Mouse (Mus musculus) thymus, adult 18-20 months (tissue): ENCODE data around the gene Fgf4.

Experiments used
- DNase-seq, 2 experiments: peaks; one replicate each; pipeline ENCODE4 v3.0.0; 2022; ENCODE audit warnings: mixed read lengths in 2 of 2

Gene Fgf4

DNA sequence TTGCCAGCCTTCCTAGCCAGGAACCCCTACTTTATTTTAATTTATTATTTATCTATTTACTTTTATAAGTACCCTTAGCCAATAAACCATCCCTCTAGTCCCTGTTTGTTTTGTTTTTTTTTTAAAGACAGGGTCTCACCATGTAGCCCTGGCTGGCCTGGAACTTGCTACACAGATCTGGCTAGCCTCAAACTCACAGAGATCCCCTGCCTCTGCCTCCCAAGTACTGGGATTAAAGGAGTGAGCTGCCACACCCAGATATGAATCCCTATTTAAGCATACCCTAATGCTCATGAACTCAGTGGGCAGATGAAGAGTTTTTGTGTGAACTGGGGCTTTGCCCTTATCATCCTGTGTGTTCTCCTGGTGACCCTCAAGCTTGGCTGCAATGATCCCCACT is at the start of gene Fgf4:
Gene Fgf4 (plus strand): TSS at position 301 of the 400 bp plus-strand sequence.
- no peak for DNase-seq

DNA sequence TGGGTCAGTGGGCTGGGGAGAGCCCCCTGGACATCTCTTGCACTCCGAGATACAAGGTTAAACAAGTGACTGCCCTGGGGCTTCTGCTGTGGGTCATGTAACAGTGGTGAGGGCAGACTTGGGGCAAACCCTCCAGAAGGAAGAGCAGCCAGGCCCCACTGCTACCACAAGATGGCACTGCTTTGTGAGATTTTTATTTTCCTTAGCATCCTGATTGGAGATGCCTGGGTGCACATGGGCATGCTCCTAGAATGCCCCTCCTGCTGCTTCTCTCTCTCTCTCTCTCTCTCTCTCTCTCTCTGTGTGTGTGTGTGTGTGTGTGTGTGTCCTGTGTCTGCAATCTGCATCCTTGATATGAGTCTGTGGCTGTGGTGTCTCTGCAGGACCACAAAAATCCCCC is 48.7 kb upstream of the Fgf4 start:
- no peak for DNase-seq

DNA sequence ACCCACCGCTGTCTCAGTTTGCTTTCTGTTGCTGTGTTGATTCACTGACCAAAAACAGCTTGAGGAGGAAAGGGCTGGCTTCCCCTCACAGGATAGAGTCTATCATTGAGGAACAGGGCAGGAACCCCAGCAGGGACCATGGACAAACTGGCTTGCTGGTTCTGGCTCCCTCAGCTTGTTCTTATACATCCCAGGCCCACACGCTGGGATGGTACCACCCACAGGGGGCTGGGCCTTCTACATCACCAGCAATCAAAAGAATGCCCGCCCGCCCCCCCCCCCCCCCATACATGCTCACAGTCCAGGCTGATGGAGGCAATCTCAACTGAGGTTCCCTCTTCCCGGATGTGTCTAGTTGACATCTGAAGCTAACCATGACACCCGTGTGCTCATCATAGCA is 40.1 kb upstream of the Fgf4 start:
- DNase-seq: no peak

DNA sequence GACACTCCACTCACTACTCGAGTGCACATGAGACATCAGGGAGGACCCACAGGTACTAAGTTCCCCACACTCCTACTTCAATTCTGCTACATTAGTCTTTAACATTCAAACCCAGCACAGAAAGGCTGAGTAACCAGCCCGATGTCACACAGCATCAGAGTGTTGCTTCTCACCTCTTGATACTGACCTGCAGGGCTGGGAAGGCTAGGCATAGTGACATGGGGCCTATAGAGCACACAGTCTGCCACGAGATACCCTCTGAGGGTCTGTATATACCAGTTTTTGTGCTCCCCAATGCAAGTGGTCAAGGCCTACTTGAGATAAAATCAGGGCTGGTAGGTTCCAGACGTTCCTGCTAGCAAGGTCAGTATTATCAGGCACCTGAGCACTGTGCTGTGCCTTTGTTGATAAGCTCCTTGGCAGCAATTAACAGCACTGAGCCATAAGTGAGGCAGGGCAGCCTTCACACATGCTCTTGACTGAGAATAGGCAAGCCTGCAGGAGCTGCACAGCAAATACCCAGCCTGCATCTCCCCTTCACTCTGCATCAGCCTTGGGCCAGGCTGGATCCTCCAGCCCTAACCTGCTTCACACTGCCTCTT is 39.1 kb upstream of the Fgf4 start:
- no peak for DNase-seq

DNA sequence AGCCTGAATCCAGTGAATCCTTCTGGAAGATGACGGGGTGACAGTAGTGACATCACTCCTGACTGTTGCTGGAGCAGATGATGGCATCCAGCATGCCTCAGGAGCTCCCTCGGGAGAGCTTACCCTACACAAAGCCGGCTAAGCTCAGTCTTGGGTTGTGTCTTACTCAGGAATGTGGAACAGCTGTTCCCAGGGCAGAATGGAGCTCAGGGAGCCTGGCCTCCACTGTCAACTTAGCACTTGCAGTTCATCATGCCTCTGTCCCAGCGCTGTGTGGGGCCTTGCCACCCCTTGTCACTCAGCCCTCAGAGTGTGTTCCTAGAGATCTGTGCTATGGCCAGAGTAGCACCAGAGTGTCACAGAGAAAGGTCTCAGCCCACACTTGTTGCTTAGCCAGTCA is 35.6 kb upstream of the Fgf4 start:
- no peak for DNase-seq

DNA sequence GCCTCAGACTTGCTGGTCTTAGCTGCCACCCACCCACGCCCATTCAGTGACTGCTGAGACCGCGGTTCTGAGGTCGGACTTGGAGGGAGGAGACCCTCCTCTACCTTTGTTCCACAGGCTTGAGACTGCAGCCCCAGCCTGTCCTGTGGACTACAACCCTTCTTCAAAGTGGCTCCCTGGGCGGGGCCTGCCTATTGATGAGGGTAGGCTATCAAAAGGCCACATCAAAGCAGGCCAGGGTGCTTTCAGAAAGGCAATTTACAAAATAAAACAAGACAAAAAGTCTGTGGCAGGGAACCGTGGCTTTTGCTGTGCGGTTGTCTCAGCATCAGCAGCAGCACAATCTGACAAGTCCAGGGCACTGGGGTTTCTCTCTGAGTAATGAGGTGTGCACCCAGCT is 25.3 kb upstream of the Fgf4 start:
- DNase-seq: no peak

DNA sequence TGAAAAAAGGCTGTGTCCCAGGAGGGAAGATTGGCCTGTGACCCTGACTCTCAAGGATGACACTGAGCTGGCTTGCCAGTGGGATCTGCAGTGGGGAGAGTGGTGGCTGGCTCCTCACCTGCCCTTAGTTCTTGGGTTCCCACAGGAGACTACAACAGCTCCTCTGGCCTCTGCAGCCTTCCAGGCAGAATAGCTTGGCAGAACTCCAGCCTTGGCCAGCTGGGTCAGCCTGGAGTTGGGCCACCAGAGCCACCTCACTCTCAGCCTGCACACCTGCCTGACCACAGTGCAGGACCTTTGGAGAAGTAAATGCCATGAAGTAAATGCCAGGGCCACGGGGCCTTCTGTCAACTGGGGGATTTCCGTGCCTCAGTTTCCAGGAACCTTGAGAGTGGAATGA is 23.2 kb upstream of the Fgf4 start:
- no peak for DNase-seq

DNA sequence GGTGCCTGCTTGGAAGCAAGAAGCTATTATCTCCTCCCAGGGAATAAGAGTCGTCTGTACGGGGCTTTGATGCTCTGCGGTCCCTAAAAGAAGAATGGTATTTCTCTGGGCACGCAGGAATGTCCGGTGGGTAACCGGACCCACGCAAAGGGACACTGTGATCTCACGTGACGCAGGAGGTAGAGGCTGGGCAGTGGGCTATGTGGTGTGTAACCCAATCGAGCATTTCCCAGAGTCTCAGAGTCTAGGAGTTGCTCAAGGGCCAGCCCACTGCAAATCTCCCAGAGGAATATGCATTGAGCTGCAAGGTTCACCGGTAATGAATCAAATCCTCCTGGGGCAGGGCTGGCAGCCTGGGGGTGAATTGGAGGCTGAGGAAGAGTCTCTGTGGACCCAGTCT is 18.8 kb upstream of the Fgf4 start:
- no peak for DNase-seq

DNA sequence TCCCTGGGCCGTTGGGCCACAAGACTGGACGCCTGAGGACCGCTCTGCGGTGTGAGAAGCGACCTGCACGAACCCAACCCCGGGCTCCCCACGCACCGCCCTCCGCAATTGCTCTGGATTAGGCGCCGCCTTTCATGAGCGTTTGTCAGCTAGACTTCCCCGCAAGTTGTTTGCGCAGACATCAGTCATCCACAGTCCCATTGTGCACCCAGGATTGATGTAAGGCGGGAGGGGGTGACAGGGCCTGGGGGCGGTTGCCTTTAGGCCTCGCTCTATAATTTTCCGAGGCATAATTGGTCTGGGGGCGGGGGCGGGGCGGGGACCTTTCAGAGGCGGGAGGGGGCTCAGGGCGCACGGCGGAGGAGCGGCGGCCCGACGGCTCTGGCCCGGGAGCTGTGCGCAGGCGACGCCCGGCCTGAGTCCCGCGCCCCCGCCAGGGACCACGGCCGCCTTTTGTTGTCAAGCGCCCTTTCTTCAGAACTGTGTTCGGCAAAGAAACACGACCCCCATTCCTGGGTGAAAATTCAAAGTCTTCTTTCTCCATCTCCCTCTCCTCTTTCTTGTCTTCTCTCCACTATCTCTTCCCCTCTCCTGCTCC is 9.2 kb upstream of the Fgf4 start, which contains the start of gene Fgf3:
Gene Fgf3 (plus strand): TSS at position 193 of the 598 bp plus-strand sequence.
- no peak for DNase-seq

DNA sequence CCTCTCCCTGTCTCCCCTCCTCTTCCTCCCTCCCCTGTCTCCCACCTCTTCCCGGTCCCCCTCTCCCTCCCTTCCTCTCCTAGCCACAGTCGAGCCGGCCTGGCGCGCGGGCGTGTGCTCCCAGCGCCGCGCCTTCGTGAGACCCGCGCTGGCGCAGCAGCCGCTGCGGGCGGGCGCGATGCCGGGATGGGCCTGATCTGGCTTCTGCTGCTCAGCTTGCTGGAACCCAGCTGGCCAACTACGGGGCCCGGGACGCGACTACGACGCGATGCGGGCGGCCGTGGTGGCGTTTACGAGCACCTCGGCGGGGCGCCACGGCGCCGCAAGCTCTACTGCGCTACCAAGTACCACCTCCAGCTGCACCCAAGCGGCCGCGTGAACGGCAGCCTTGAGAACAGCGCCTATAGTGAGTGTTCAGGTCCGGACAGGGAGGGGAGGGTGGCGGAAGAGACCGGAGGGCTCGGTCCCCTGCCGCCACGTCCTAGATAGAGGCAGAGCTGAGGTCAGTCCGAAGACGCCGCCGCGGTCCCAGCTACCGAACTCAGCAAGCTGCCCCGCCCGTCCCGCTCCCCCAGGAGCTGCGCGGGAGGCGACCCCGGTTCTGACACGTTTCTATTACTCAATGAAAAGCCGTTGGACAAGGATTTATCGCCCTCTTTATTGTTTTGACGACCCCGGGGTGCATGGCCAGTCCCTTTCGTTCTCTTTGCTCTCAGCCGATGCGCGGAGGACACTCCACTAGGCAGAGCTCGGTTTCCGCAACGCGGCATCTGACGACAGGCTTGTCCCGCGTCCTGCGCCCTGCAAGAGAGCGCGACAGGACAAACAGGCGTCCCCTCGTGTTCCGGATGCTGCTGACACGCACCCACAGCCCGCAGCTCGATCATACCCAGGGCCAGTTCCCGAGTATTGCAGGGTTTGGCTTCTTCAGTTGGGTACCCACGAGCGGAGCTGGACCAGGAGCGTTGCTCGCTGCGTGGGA is 8.4 kb upstream of the Fgf4 start:
- no peak for DNase-seq

DNA sequence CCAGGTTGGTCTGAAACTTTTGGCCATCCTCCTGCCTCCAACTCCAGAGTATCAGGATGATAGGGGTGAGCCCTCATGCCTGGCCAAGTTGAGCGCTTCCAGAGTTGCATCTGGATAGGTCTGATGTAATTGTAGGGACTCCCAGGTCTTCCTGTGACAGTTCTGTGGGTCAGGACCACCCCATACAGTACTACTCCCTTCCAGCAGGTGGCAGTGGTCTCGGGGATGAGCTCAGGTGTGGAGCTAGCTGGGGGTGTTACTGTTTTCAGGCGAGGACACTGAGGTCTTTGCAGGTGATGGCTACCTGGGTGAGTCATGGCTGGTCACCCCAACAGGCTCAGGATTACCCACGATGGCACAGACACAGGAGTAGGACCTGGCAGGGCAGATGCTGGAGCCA is 1.0 kb upstream of the Fgf4 start:
- DNase-seq: no peak

DNA sequence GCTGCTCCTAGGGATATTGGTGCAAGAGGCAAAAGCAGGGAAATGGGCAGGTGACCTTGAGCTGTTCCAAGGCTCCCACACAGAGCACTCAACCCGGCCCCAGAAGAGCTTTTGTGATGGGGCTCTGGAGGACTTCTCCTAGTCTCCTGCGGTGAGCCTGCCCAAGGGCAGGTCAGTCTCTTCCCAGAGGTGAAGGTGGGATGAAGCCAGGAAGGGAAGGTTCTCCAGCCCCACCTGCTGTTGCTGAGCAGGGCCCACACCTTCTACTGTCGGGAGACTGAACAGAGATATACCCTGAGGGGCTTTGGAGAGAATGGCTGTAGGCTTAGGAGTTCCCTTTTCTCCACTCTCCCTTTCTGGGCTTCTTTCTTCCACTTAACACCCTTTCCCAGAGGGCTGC is 4.2 kb downstream of the Fgf4 start:
- no peak for DNase-seq

DNA sequence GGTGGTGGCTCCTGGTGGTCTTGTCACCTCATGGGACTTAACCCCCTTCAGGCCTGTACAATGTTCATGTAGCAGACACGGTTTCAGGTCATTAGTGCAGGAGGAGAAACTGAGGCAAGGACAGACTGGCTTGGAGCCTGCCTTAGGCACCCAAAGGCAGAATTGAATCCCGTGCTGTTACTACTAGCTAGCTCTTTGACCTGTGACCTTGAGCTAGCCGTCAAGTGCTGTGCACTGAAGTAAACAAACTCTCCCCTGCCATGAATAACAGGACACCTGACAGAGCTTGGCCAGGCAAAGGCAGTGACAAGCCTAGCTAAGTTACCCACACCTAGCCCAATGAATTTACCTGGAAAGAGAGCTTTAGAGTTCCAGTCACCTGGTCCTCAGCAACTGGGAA is 7.8 kb downstream of the Fgf4 start:
- DNase-seq: no peak

DNA sequence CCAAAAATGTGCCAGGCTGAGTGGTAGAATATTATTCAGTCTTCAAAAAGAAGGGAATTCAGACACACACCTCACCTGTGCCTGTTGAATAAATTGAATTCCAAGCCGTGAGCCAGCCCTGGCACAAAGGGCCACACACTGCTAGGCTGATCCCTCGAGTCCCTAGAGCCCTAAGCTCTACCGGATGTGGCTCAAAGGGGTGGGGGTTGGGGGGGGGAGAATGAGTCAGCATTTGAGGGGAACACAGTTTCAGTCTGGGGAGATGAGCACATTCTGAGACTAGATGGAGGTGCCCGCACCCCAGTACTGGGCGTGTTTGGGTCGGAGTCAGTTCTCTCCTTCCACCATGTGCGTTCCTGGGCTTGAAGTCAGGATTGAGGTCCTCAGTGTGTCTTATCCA is 10.0 kb downstream of the Fgf4 start:
- no peak for DNase-seq

DNA sequence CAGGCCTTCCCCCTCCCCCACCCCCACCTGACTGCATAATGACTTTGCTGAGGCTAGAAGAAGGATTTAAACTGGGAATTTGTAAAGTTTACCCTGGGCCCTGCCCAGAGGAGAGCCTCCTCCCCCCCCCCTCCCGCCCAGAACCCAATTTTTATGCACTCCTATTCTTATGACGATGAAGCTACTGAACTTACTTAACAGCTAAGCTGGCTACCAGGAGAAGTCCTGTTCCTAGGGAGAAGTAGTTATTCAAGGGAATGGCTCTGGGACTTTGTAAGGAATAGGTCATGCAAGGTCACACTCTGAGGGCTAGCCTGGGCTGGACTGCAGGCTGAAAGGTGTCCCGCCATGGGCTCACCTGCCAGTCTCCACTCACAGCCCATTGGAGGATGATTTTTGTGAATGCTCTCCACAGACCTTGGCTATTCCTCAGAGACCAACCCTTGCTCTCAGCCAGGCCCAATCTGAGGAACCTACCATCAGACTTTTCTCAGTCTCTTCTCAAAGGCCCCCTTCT is 10.7 kb downstream of the Fgf4 start:
- no peak for DNase-seq

DNA sequence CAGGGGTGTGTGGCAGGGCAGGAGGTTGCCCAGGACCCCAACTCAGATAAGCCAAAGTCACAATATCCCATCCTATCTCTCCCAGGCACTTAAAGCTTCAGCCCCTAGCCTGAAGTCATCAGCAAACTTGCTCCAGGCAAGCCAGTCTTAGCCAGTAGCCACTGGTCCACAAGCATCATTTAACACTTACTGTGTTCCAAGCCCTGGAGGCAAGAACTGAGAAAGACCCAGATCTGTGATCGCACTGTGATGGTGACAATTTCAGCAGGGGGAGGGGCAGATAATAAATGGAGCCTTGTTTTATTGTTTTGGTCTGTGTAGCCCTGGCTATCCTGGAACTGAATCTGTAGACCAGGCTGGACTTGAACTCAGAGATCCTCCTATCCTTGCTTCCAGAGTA is 11.5 kb downstream of the Fgf4 start:
- no peak for DNase-seq

DNA sequence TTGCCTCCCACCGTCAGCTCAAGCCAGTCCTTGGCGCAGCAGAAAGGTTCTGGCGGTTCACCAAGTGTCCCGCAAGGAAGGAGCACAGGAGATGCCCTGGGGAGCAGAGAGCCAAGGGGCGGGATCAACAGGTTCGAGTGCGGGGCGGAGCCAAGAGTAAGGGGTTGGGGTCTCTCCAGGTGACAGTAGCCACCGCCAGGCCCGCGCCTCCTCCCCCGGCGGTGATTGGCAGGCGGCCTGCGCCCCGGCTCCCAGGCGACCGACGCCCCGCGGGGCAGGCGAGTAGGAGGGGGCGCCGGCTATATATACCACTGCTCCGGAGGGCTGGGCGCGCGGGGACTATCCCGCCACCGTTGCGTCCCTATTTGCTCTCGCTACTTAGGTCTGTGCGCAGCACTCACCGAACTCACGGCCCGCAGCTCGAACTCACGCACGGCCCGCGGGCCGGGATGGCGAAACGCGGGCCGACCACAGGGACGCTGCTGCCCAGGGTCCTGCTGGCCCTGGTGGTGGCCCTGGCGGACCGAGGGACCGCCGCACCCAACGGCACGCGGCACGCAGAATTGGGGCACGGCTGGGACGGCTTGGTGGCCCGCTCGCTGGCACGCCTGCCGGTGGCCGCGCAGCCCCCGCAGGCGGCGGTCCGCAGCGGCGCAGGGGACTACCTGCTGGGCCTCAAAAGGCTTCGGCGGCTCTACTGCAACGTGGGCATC is 14.0 kb downstream of the Fgf4 start:
- DNase-seq: no peak

DNA sequence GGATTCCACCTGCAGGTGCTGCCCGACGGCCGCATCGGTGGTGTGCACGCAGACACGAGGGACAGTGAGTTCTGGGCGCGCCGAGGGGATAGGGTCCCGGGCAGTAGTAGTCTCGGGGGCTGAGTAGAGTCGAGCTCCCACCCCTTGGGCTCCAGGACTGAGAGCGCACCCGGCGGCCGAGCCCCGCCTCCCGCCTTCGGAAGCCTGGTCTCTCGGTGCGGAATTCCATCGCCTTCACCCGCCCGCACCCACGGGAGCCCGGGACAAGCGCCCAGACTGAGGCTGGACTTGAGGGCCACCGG is 14.6 kb downstream of the Fgf4 start:
- no peak for DNase-seq

DNA sequence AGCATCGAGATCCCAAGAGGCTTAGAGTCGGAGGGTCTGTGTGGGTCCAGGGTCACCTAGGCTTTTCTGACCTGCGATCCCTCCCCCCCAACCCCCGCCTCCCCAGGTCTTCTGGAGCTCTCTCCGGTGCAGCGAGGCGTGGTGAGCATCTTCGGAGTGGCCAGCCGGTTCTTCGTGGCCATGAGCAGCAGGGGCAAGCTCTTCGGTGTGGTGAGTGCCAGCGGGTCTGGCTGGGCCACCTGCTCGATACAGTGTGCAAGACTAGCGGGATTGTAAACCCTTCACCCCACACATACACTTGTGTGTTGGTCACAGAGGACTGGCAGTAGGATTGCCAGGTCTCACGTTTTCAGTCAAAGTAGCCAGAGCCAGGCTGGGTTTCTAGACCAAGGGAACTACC is 15.0 kb downstream of the Fgf4 start:
- no peak for DNase-seq

DNA sequence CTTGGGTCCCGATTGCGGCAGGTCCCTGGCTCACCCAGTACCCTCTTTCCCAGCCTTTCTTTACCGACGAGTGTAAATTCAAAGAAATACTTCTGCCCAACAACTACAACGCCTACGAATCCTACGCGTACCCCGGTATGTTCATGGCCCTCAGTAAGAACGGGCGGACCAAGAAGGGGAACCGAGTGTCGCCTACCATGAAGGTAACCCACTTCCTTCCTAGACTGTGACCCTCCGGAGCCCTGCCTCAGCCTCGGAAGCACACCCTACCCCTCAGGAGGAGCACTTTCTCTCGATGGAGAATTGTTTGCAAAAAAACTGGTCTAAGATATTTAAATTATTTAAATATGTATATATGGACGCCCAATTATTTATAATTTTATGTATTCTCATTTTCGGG is 15.5 kb downstream of the Fgf4 start:
- DNase-seq: no peak

DNA sequence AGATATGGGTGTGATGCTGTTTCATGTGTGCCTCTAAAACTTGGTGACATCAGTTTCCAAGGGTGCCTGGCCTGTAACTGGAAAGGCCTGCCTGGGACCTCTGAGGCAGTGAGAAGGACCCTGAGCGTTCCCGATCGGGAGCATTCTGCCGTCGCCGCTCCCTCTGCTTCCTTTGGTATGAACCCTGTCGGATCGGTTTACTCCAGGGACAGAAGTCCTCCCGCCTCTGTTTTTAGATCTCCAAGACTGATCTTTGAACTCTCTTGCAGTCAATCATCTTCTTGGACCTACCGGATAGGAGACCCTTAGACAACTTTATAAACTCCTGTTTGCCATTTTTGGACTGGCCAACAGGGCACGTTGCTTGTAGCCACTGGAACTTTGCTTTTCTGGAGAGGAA is 16.0 kb downstream of the Fgf4 start:
- no peak for DNase-seq

DNA sequence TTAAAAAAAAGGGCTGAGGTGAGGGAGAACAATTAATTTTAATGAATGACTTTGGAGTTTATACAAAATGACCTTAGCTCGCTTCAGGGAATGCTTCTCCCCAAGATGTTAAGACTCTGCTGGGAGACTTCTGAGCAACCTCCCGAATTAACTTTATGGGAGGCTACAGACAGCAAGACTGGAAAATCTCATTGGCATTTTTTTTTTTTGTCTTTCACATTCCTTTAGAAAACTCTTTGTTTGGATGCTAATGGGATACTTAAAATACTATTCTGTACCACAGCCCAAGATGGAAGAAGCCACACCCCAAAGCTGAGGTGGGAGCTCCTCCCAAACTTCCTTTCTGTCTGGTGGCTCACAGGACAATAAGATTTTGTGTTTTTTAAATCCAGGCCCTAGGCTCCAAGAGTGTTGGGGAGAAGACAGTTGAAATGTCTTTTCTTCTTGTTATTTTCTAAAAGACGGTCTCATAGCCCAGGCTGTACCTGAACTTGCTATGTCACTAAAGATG is 17.0 kb downstream of the Fgf4 start:
- no peak for DNase-seq

DNA sequence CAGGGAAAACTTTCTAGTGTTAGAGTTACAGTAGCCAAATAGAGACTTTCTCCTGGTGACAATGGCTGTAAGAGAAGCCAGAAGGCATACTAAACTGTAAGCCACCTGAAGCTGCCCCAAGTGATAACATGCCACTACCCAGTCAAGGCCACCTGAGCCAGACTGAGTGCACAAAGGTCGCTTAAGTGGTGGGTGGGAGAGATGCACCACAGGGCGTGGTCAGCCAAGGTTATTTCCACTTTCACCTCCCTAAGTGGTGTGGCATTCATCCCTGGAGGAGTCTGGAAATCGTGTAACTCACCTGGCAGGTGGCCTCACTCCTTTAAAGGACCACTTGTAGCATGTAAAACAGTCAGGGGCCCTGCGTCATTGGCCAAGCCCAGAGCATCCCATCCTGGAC is 20.0 kb downstream of the Fgf4 start:
- DNase-seq: no peak
